In the genomic region with DNA sequence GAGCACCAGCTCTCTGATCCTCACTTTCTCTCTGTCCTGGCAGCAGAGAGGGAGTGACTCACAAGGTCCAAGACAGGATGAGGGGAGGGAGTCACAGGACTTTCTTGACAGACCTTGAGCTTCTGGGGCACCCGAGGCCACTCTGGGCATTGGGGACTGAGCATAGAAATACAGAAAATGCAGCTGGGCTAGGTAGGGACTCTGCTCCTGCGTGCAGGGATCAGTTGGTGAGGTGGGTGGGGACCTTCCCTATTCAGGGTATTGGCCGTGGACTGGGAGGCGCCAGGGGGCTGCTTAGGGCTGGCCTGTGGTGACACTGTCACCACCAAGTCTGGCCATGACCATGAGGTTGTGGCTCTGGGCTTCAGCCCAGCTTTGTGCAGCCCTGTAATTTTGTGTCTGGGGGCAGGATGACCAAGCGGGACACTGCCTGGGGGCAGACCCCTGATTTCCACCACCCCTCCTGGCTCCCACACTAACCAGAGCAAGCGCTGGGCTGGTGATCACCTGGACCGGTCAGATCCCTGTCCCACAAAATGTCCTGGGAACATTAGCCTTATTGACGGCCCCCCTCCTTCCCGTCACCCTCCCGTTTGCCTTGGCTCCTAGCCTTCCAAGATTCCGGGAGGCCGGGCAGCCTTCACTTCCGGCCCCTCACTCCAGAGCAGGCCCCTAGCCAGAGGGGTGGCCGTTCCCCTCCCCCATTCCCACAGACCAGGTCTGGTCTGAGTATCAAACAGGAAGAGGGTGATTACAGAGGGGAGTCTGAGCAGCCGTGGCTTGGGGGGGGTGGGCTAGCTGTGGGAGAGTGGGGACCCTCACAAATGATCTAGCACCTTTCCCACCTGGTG, we compare ENCODE assay signal across 9 mouse cellular contexts. TPM values are rescaled to one million over a fixed set of nuclear protein-coding genes. Genes with fewer than 3 reads are reported as not detected.
DNase-seq lines count a peak whose midpoint lies in the region; ATAC-seq lines count a peak whose summit lies in the region.
"Had no signal": no experiment of that assay in that cellular context is flagged by ENCODE, and none has a peak within 500 bp of the region (broad histone marks: within the 10 kb centered on the region; RNA-seq: fewer than 3 reads in every experiment).

No protein-coding gene starts in this region.

- H3K4me1 ChIP-seq in embryonic facial prominence, embryonic 12.5 days, result peaks cover 58% of the 10 kb centered on the region
- peaks cover 51% of the 10 kb centered on the region for H3K4me1 ChIP-seq in hindbrain, embryonic 14.5 days (replicated peaks; ENCODE audit: control insufficient read depth, insufficient read depth, low read length)
- H3K4me1 ChIP-seq in stomach, embryonic 15.5 days, result peaks cover 60% of the 10 kb centered on the region

- WGBS in embryonic facial prominence, embryonic 12.5 days, result 21% methylated on average over 15 of the region's 15 CpGs
- 46% methylated on average over 15 of the region's 15 CpGs for WGBS in hindbrain, embryonic 14.5 days
- WGBS in stomach, embryonic 15.5 days, result 26% methylated on average over 15 of the region's 15 CpGs

- H3K27me3 ChIP-seq in embryonic facial prominence, embryonic 12.5 days, result no peaks in the 10 kb centered on the region
- no peaks in the 10 kb centered on the region for H3K27me3 ChIP-seq in hindbrain, embryonic 14.5 days (ENCODE audit: control insufficient read depth, insufficient read depth, low read length)
- 0 out of 2 replicates have a peak, but pooled peaks cover 5% of the 10 kb centered on the region for H3K27me3 ChIP-seq in stomach, embryonic 15.5 days (replicated peaks)

- no peaks in the 10 kb centered on the region for H3K36me3 ChIP-seq in embryonic facial prominence, embryonic 12.5 days
- H3K36me3 ChIP-seq in hindbrain, embryonic 14.5 days (replicated peaks; ENCODE audit: control insufficient read depth, insufficient read depth), result no peaks in the 10 kb centered on the region
- H3K36me3 ChIP-seq in stomach, embryonic 15.5 days, result no peaks in the 10 kb centered on the region

- H3K4me2 ChIP-seq in embryonic facial prominence, embryonic 12.5 days (replicated peaks), result peak overlapping the region; percentile 25; the same call in 1 of the 2 replicates
- H3K4me2 ChIP-seq in hindbrain, embryonic 14.5 days (replicated peaks), result peak overlapping the region; percentile 21
- H3K4me2 ChIP-seq in stomach, embryonic 15.5 days, result peak overlapping the region; percentile 19; the same call in 1 of the 2 replicates

- peak; percentile 88 to 96 for DNase-seq in adrenal gland, adult (ENCODE audit: inconsistent age in 2 of 2, low spot score in 1 of 2)
- no peak for DNase-seq in hindbrain, embryonic 14.5 days (ENCODE audit: low spot score)
- DNase-seq in liver, result peak; percentile 47
- DNase-seq in gastrocnemius, postnatal 10 days, result no peak
- no peak for DNase-seq in thymus, adult 18-20 months
- DNase-seq in cerebellum, postnatal 36 days, result no peak

- no peak for ATAC-seq in embryonic facial prominence, embryonic 12.5 days (ENCODE audit: insufficient number of reproducible peaks, insufficient read depth, low FRiP score, low TSS enrichment)
- no peak; the same call in 1 of the 2 replicates for ATAC-seq in hindbrain, embryonic 14.5 days (ENCODE audit: low FRiP score)
- 0 out of 2 replicates have a peak, but pooled peaks have one; percentile 28 for ATAC-seq in stomach, embryonic 15.5 days (ENCODE audit: insufficient read depth, low FRiP score, low read depth)

- H3K4me3 ChIP-seq in embryonic facial prominence, embryonic 12.5 days, result no peak overlapping the region
- H3K4me3 ChIP-seq in hindbrain, embryonic 14.5 days (replicated peaks; ENCODE audit: low read length), result no peak overlapping the region
- no peak overlapping the region for H3K4me3 ChIP-seq in stomach, embryonic 15.5 days (replicated peaks)

- peak overlapping the region; percentile 76 for H3K27ac ChIP-seq in embryonic facial prominence, embryonic 12.5 days
- no peak overlapping the region for H3K27ac ChIP-seq in hindbrain, embryonic 14.5 days
- peak overlapping the region; percentile 74 for H3K27ac ChIP-seq in stomach, embryonic 15.5 days
- H3K27ac ChIP-seq: liver, embryonic 14.5 days had no signal

- H3K9me3 ChIP-seq in embryonic facial prominence, embryonic 12.5 days, result no peaks in the 10 kb centered on the region
- H3K9me3 ChIP-seq in hindbrain, embryonic 14.5 days (ENCODE audit: control insufficient read depth, low read length), result no peaks in the 10 kb centered on the region
- no peaks in the 10 kb centered on the region for H3K9me3 ChIP-seq in stomach, embryonic 15.5 days

- H3K9ac ChIP-seq in embryonic facial prominence, embryonic 12.5 days, result peak overlapping the region; percentile 1; the same call in 1 of the 2 replicates
- peak overlapping the region; percentile 8; the same call in 1 of the 2 replicates for H3K9ac ChIP-seq in hindbrain, embryonic 14.5 days
- H3K9ac ChIP-seq in stomach, embryonic 15.5 days, result peak overlapping the region; percentile 9; the same call in 1 of the 2 replicates
- H3K9ac ChIP-seq: liver, embryonic 14.5 days had no signal

RNA-seq across cellular contexts. Expression of a gene that starts 5.1 kb away (rescaled TPM):
- polyA plus RNA-seq in embryonic facial prominence, embryonic 12.5 days (2016; fragmentation: Nextera tagmentation; extraction: Ambion mirVana), result 39.9 and 41.1 TPM in 2 replicates
- 110 and 129 TPM in 2 replicates for polyA plus RNA-seq in hindbrain, embryonic 14.5 days (2014; fragmentation: Nextera tagmentation; extraction: Ambion mirVana)
- polyA plus RNA-seq in stomach, embryonic 15.5 days (2015; fragmentation: Nextera tagmentation; extraction: Ambion mirVana), result 24.4 and 26.3 TPM in 2 replicates
- 10 to 100 TPM; 27.5 to 38.6 TPM for total RNA-seq in gastrocnemius, postnatal 10 days (2021)

Comparison
In these comparisons a context has a peak if more than half of its experiments do, and no peak if none do; other contexts are left out.
1. DNase-seq: peak in adrenal gland, adult (2 of 2) and liver (single experiment); none in hindbrain, embryonic 14.5 days (single experiment), gastrocnemius, postnatal 10 days (single experiment), thymus, adult 18-20 months (0 of 2) and cerebellum, postnatal 36 days (0 of 2).
2. Peak in every context shown above with its lines, with median percentiles within 50 percentile points of each other: H3K4me2 ChIP-seq and H3K9ac ChIP-seq.